Mouse (Mus musculus): Measurements from ENCODE around the gene Osbpl3. TPM values are rescaled to one million over a fixed set of nuclear protein-coding genes. Genes with fewer than 3 reads are reported as not detected.

Gene Osbpl3
- polyA plus RNA-seq, 1 experiment, result 23.3 TPM

GRCm38 (mm10) chr6:50371501-50372086, 84.4 kb downstream of the Osbpl3 start:
- H3K36me3 ChIP-seq (ENCODE audit: control insufficient read depth, insufficient read depth, low read length, poor library complexity, severe bottlenecking), result no peaks in the 10 kb centered on the region
- H3K9ac ChIP-seq (ENCODE audit: low read depth, poor library complexity, severe bottlenecking), result no peak overlapping the region
- H3K27ac ChIP-seq (ENCODE audit: insufficient read depth, low read length), result no peak overlapping the region
- H3K9me3 ChIP-seq (replicated peaks; ENCODE audit: control insufficient read depth, insufficient read depth, low read length, poor library complexity, severe bottlenecking), result no peaks in the 10 kb centered on the region; the same call in 1 of the 2 replicates
- no peaks in the 10 kb centered on the region for H3K27me3 ChIP-seq (ENCODE audit: control insufficient read depth, insufficient read depth, low read length, poor library complexity, severe bottlenecking)
- H3K4me3 ChIP-seq (ENCODE audit: low read depth, low read length), result no peak overlapping the region
- no peak for TF ChIP-seq POLR2A (IDR thresholded peaks at IDR 0.05; ENCODE audit: insufficient read depth, low read length)
- no peak for TF ChIP-seq CTCF (IDR thresholded peaks at IDR 0.05; ENCODE audit: low read depth, low read length)
- TF ChIP-seq EP300 (IDR thresholded peaks at IDR 0.05; ENCODE audit: insufficient read depth, low read depth, low read length), result no peak
- no peaks in the 10 kb centered on the region for H3K4me1 ChIP-seq (ENCODE audit: control insufficient read depth, insufficient read depth, low read length)

DNA sequence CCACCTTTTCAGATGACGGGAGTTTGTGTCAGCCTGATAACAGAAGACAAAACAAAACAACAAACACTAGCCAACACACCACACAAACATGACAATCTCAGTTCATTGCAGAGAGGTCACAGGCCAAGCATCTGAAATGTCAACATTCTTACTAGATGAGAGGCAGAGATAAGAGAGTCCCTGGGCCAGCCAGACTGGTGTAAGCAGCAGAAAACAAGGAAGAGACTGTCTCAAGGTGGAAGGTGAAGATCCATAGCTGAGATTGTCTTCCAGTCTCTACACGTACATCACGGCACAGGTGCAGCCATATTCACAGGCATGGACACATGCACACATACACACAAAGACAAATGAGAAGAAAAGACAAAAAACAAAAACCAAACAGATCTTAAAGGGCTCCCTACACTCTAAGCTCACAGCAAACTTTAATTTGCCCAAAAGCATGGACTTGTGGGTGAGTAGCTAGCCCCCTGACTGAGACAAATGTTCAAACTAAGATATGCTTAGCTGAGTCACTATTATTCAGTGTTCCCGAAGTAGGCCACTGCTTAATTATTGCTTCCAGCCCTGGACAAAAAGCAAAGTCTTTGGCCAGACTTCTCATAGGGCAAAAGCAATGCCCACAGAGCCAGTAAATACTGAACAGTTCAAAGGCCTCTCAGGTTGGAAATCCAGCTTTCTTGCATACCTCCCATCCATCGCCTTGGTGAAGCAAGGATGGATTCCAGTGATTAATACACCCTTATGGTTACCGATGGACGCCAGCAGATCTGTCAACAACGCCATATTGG, 87.3 kb downstream of the Osbpl3 start:
- no peaks in the 10 kb centered on the region for H3K36me3 ChIP-seq (ENCODE audit: control insufficient read depth, insufficient read depth, low read length, poor library complexity, severe bottlenecking)
- H3K4me3 ChIP-seq (ENCODE audit: low read depth, low read length), result no peak overlapping the region
- no peaks in the 10 kb centered on the region for H3K27me3 ChIP-seq (ENCODE audit: control insufficient read depth, insufficient read depth, low read length, poor library complexity, severe bottlenecking)
- H3K4me1 ChIP-seq (ENCODE audit: control insufficient read depth, insufficient read depth, low read length), result no peaks in the 10 kb centered on the region
- no peaks in the 10 kb centered on the region for H3K9me3 ChIP-seq (replicated peaks; ENCODE audit: control insufficient read depth, insufficient read depth, low read length, poor library complexity, severe bottlenecking)
- no peak overlapping the region for H3K9ac ChIP-seq (ENCODE audit: low read depth, poor library complexity, severe bottlenecking)
- no peak overlapping the region for H3K27ac ChIP-seq (ENCODE audit: insufficient read depth, low read length)
- TF ChIP-seq POLR2A (IDR thresholded peaks at IDR 0.05; ENCODE audit: insufficient read depth, low read length), result no peak
- no peak for TF ChIP-seq CTCF (IDR thresholded peaks at IDR 0.05; ENCODE audit: low read depth, low read length)
- no peak for TF ChIP-seq EP300 (IDR thresholded peaks at IDR 0.05; ENCODE audit: insufficient read depth, low read depth, low read length)

DNA sequence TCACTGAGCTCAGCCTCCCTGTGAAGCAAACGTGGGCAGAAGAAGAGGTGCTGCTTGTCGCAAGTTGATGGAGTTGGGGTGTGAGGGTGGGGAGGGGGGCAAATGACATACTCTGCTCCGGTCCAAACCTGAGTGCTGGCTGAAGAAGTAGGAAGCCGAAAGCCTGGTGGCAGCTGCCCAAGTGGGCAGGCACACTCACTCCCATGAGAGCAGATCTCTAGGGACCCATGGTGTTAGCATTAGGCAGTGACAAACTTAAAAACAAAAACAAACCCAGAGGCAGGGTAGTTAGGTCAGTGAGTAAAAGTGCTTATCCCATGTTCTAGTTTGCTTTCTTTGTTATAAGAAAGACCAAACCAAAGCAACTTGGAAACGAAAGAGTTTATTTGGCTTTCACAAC, 88.2 kb downstream of the Osbpl3 start:
- Histone ChIP-seq H3K4me3 (ENCODE audit: low read depth, low read length) (no peak overlapping the region), H3K27ac (ENCODE audit: insufficient read depth, low read length) (no peak overlapping the region), H3K27me3 (ENCODE audit: control insufficient read depth, insufficient read depth, low read length, poor library complexity, severe bottlenecking) (no peaks in the 10 kb centered on the region), H3K4me1 (ENCODE audit: control insufficient read depth, insufficient read depth, low read length) (no peaks in the 10 kb centered on the region), H3K36me3 (ENCODE audit: control insufficient read depth, insufficient read depth, low read length, poor library complexity, severe bottlenecking) (no peaks in the 10 kb centered on the region), H3K9me3 (replicated peaks; ENCODE audit: control insufficient read depth, insufficient read depth, low read length, poor library complexity, severe bottlenecking) (no peaks in the 10 kb centered on the region), H3K9ac (ENCODE audit: low read depth, poor library complexity, severe bottlenecking) (no peak overlapping the region)
- TF ChIP-seq CTCF (IDR thresholded peaks at IDR 0.05; ENCODE audit: low read depth, low read length), result no peak
- no peak for TF ChIP-seq EP300 (IDR thresholded peaks at IDR 0.05; ENCODE audit: insufficient read depth, low read depth, low read length)
- TF ChIP-seq POLR2A (IDR thresholded peaks at IDR 0.05; ENCODE audit: insufficient read depth, low read length), result no peak

- no peak for TF ChIP-seq CTCF (IDR thresholded peaks at IDR 0.05; ENCODE audit: low read depth, low read length)
- TF ChIP-seq EP300 (IDR thresholded peaks at IDR 0.05; ENCODE audit: insufficient read depth, low read depth, low read length), result no peak
- no peak for TF ChIP-seq POLR2A (IDR thresholded peaks at IDR 0.05; ENCODE audit: insufficient read depth, low read length)
These were observed 89.3 kb downstream of the Osbpl3 start for GRCm38 (mm10) chr6:50366724-50367123.

DNA sequence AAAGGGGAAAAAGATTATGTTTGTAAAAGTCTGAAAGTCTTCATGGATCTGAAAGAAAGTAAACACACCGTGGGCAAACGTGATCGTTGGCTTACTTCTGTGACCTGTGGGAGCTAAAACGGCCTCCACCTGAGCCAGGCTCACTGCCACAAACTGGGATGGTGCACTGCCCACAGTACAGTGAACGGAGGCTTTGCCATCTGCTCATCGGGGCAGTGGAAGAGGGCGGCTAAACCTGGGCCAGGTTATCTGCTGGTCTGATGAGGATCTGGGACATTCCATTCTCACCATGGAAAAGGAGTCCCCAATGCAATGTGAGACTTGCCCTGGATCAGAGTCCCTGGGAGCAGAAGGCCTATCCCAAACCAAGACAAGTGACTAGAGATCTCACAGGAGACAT, 89.7 kb downstream of the Osbpl3 start:
- H3K36me3 ChIP-seq (ENCODE audit: control insufficient read depth, insufficient read depth, low read length, poor library complexity, severe bottlenecking), result no peaks in the 10 kb centered on the region
- no peak overlapping the region for H3K27ac ChIP-seq (ENCODE audit: insufficient read depth, low read length)
- TF ChIP-seq EP300 (IDR thresholded peaks at IDR 0.05; ENCODE audit: insufficient read depth, low read depth, low read length) (no peak), CTCF (IDR thresholded peaks at IDR 0.05; ENCODE audit: low read depth, low read length) (no peak), POLR2A (IDR thresholded peaks at IDR 0.05; ENCODE audit: insufficient read depth, low read length) (no peak)

More at GRCm38 (mm10) chr6:50366724-50367123, 89.3 kb downstream of the Osbpl3 start:
- H3K4me3 ChIP-seq (ENCODE audit: low read depth, low read length), result no peak overlapping the region
- H3K9ac ChIP-seq (ENCODE audit: low read depth, poor library complexity, severe bottlenecking), result no peak overlapping the region
- H3K4me1 ChIP-seq (ENCODE audit: control insufficient read depth, insufficient read depth, low read length), result no peaks in the 10 kb centered on the region
- no peaks in the 10 kb centered on the region for H3K27me3 ChIP-seq (ENCODE audit: control insufficient read depth, insufficient read depth, low read length, poor library complexity, severe bottlenecking)
- no peaks in the 10 kb centered on the region for H3K9me3 ChIP-seq (replicated peaks; ENCODE audit: control insufficient read depth, insufficient read depth, low read length, poor library complexity, severe bottlenecking)
- no peak overlapping the region for H3K27ac ChIP-seq (ENCODE audit: insufficient read depth, low read length)
- no peaks in the 10 kb centered on the region for H3K36me3 ChIP-seq (ENCODE audit: control insufficient read depth, insufficient read depth, low read length, poor library complexity, severe bottlenecking)

DNA sequence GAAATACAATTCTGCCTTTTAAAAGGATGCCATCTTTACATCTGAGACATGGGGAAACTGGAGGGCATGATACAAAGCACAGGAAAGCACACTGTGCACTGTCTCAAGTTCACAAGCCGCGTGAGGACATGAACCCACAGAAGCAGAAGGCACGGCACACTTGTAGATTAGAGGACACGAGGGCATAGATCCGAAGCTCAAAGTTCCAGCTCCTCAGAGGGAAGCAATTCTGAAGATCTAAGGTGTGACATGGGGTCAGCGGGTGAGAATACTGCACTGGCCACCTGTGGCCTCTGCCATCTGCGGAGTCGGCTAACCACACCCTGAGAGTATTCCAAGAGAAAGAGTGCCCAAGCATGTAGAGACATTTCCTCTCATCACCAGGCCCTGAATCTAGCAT, 91.6 kb downstream of the Osbpl3 start:
- no peaks in the 10 kb centered on the region for H3K36me3 ChIP-seq (ENCODE audit: control insufficient read depth, insufficient read depth, low read length, poor library complexity, severe bottlenecking)
- H3K9ac ChIP-seq (ENCODE audit: low read depth, poor library complexity, severe bottlenecking), result no peak overlapping the region
- H3K27me3 ChIP-seq (ENCODE audit: control insufficient read depth, insufficient read depth, low read length, poor library complexity, severe bottlenecking), result no peaks in the 10 kb centered on the region
- H3K9me3 ChIP-seq (replicated peaks; ENCODE audit: control insufficient read depth, insufficient read depth, low read length, poor library complexity, severe bottlenecking), result no peaks in the 10 kb centered on the region
- H3K27ac ChIP-seq (ENCODE audit: insufficient read depth, low read length), result no peak overlapping the region
- no peak for TF ChIP-seq EP300 (IDR thresholded peaks at IDR 0.05; ENCODE audit: insufficient read depth, low read depth, low read length)
- TF ChIP-seq POLR2A (IDR thresholded peaks at IDR 0.05; ENCODE audit: insufficient read depth, low read length), result no peak
- no peak for TF ChIP-seq CTCF (IDR thresholded peaks at IDR 0.05; ENCODE audit: low read depth, low read length)
- H3K4me3 ChIP-seq (ENCODE audit: low read depth, low read length), result no peak overlapping the region
- H3K4me1 ChIP-seq (ENCODE audit: control insufficient read depth, insufficient read depth, low read length), result no peaks in the 10 kb centered on the region

More for the DNA sequence above, 89.7 kb downstream of the Osbpl3 start:
- Histone ChIP-seq H3K9ac (ENCODE audit: low read depth, poor library complexity, severe bottlenecking) (no peak overlapping the region), H3K9me3 (replicated peaks; ENCODE audit: control insufficient read depth, insufficient read depth, low read length, poor library complexity, severe bottlenecking) (no peaks in the 10 kb centered on the region), H3K4me3 (ENCODE audit: low read depth, low read length) (no peak overlapping the region), H3K27me3 (ENCODE audit: control insufficient read depth, insufficient read depth, low read length, poor library complexity, severe bottlenecking) (no peaks in the 10 kb centered on the region), H3K4me1 (ENCODE audit: control insufficient read depth, insufficient read depth, low read length) (no peaks in the 10 kb centered on the region)

All from ES-Bruce4 (cell line).